Mouse (Mus musculus): ENCODE measurements at regions not wholly inside any gene's neighbourhood (a gene's known extent, or its start where the extent isn't known, plus 50 kb on each side); places are given as distances from the start of the nearest gene placed in this dataset.

DNA sequence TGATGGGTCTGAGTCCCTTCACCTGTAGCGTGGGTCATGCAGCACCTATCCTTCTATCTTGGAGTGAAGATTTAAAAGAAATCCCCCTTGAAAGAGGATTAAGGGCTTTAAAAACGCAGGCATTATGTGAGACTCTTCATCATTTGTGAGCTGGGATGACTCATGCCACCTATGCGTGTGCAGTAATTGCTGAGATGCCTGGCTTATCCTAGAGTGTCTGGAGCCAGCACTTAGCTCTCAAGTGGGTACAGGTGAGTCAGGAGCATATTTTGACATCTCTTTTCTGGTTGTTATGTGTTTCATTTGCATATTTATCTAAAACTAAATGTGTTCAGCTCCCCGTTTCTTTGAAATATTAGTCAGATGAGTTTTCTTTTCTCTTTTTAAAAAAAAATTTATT lies 123.4 kb downstream of the Kif20b start:
- TF ChIP-seq POLR2A (IDR thresholded peaks at IDR 0.05; ENCODE audit: low read depth, low read length) (no peak), CTCF (conservative IDR thresholded peaks at IDR 0.05; ENCODE audit: insufficient read depth, insufficient read length, low read depth, low read length) (no peak)

Measured in kidney, adult 2 months (tissue).